Mouse (Mus musculus): ENCODE data around the gene Tamm41. TPM values are rescaled to one million over a fixed set of nuclear protein-coding genes. Genes with fewer than 3 reads are reported as not detected.

Gene Tamm41
- polyA plus RNA-seq, 2 experiments: 16.0 to 27.3 TPM

DNA sequence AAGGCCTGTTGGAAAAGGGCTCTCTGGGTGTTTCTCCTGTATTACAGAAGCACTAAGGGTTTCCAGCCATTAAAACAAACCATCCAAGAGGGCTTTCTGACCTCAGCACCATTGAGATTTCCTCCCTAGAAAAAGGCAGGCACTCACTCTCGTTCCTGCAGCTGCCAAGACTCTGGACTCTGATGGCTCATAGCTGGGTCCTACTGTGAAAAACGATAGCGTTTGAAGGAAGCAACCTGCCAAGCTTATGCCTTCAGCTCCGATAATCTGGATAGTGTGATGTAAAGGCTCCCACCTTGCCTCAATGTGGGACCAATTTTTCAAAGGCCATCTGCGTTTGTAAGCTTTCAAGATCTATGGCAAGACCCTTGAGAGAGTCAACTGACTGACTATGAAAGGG, 43.6 kb downstream of the Tamm41 start:
- DNase-seq (ENCODE audit: low read depth in 3 of 3, low spot score in 3 of 3) (no peak), ATAC-seq (ENCODE audit: insufficient read depth) (no peak)
- no peak overlapping the region for H3K27ac ChIP-seq
- H3K9me3 ChIP-seq (ENCODE audit: control insufficient read depth, low read length): no peaks in the 10 kb centered on the region
- no peak overlapping the region for H3K4me3 ChIP-seq (ENCODE audit: insufficient read depth in 1 of 2, low read depth in 2 of 2, low read length in 2 of 2)
- no peak for TF ChIP-seq CTCF (IDR thresholded peaks at IDR 0.05; ENCODE audit: low read depth)
- no peak for TF ChIP-seq EP300 (IDR thresholded peaks at IDR 0.05; ENCODE audit: low read depth)
- H3K4me2 ChIP-seq (ENCODE audit: low read depth): no peak overlapping the region
- 67% methylated on average over 5 of the region's 5 CpGs for WGBS (ENCODE audit: insufficient replicate concordance)
- H3K9ac ChIP-seq (replicated peaks): no peak overlapping the region
- H3K4me1 ChIP-seq (replicated peaks; ENCODE audit: control insufficient read depth in 2 of 2, insufficient read depth in 2 of 2, low read length in 1 of 2): no peaks in the 10 kb centered on the region
- no peaks in the 10 kb centered on the region for H3K36me3 ChIP-seq (replicated peaks; ENCODE audit: control insufficient read depth, insufficient read depth, low read depth)
- no peaks in the 10 kb centered on the region for H3K27me3 ChIP-seq (ENCODE audit: control insufficient read depth, insufficient read depth, low read length)

DNA sequence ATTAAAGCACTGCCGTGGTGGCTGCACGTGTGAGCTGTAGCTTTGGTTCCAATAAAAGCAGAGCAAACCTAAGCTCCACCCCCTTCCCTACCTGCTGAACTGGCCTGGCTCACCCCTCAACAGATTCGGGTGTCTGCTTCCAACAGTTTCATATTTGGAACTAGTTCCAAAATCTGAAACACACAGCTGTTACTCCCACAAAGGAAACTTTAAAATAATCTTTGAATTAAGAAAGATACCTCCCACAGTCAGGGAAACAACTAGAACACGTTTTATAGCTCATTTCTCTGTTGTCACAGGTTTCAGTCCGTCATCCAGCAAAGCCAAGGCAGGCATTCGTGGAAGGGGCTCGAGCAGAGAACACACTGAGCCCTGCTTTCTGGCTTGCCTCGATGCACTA, 44.0 kb downstream of the Tamm41 start:
- TF ChIP-seq CTCF (IDR thresholded peaks at IDR 0.05; ENCODE audit: low read depth) (no peak), EP300 (IDR thresholded peaks at IDR 0.05; ENCODE audit: low read depth) (no peak)
- Histone ChIP-seq H3K9ac (replicated peaks) (no peak overlapping the region), H3K27me3 (ENCODE audit: control insufficient read depth, insufficient read depth, low read length) (no peaks in the 10 kb centered on the region), H3K4me3 (ENCODE audit: insufficient read depth in 1 of 2, low read depth in 2 of 2, low read length in 2 of 2) (no peak overlapping the region), H3K9me3 (ENCODE audit: control insufficient read depth, low read length) (no peaks in the 10 kb centered on the region), H3K4me2 (ENCODE audit: low read depth) (no peak overlapping the region), H3K4me1 (replicated peaks; ENCODE audit: control insufficient read depth in 2 of 2, insufficient read depth in 2 of 2, low read length in 1 of 2) (no peaks in the 10 kb centered on the region), H3K27ac (no peak overlapping the region), H3K36me3 (replicated peaks; ENCODE audit: control insufficient read depth, insufficient read depth, low read depth) (no peaks in the 10 kb centered on the region)
- ATAC-seq (ENCODE audit: insufficient read depth): no peak
- no peak for DNase-seq (ENCODE audit: low read depth in 3 of 3, low spot score in 3 of 3)
- WGBS (ENCODE audit: insufficient replicate concordance): 55% methylated on average over 8 of the region's 8 CpGs

DNA sequence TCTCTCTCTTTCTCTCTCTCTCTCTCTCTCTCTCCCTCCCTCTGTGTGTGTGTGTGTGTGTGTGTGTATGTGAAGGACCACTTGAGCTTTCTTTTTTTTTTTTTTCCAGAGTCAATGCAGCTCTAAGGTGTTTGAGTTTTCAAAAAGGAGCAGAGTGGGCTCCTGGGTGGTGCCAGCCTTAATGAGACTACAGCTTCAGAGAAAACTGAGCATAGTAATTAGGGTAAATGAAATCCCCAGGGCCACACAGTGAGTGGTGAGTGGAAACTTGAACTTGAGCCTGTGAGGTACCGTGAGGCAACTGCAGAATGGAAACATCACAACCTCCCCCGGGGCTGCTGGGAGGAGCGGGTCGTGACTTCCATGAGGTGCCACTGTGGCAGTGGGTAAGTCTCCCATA, 45.8 kb downstream of the Tamm41 start:
- no peak for ATAC-seq (ENCODE audit: insufficient read depth)
- TF ChIP-seq EP300 (IDR thresholded peaks at IDR 0.05; ENCODE audit: low read depth) (no peak), CTCF (IDR thresholded peaks at IDR 0.05; ENCODE audit: low read depth) (no peak)

DNA sequence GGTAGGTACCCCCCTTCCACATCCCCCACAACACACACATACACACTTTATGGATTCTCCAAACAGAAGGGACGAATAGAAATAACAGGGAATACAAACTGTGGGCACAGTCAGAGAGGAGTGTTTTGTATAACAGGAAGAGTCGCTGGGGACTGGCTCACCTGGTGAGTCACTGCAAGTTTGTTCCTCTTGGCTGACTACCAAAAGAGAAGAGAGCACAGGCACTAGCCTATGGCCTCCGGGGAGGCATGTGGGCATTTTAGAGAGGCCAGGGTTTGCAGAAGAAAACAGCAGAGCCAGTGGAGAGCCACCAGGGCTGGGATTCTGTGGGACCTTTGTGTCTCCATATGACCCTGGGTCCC, 49.1 kb downstream of the Tamm41 start:
- Histone ChIP-seq H3K9me3 (ENCODE audit: control insufficient read depth, low read length) (no peaks in the 10 kb centered on the region), H3K36me3 (replicated peaks; ENCODE audit: control insufficient read depth, insufficient read depth, low read depth) (no peaks in the 10 kb centered on the region), H3K9ac (replicated peaks) (no peak overlapping the region), H3K27ac (no peak overlapping the region), H3K4me3 (ENCODE audit: insufficient read depth in 1 of 2, low read depth in 2 of 2, low read length in 2 of 2) (no peak overlapping the region), H3K4me1 (replicated peaks; ENCODE audit: control insufficient read depth in 2 of 2, insufficient read depth in 2 of 2, low read length in 1 of 2) (no peaks in the 10 kb centered on the region), H3K4me2 (ENCODE audit: low read depth) (no peak overlapping the region), H3K27me3 (ENCODE audit: control insufficient read depth, insufficient read depth, low read length) (no peaks in the 10 kb centered on the region)
- 47% methylated on average over 3 of the region's 3 CpGs for WGBS (ENCODE audit: insufficient replicate concordance)
- no peak for TF ChIP-seq EP300 (IDR thresholded peaks at IDR 0.05; ENCODE audit: low read depth)
- no peak for TF ChIP-seq CTCF (IDR thresholded peaks at IDR 0.05; ENCODE audit: low read depth)
- DNase-seq (ENCODE audit: low read depth in 3 of 3, low spot score in 3 of 3) (no peak), ATAC-seq (ENCODE audit: insufficient read depth) (no peak)

More for the DNA sequence above, 45.8 kb downstream of the Tamm41 start:
- Histone ChIP-seq H3K4me3 (ENCODE audit: insufficient read depth in 1 of 2, low read depth in 2 of 2, low read length in 2 of 2) (no peak overlapping the region), H3K27me3 (ENCODE audit: control insufficient read depth, insufficient read depth, low read length) (no peaks in the 10 kb centered on the region), H3K27ac (no peak overlapping the region), H3K9me3 (ENCODE audit: control insufficient read depth, low read length) (no peaks in the 10 kb centered on the region), H3K9ac (replicated peaks) (no peak overlapping the region), H3K4me2 (ENCODE audit: low read depth) (no peak overlapping the region), H3K36me3 (replicated peaks; ENCODE audit: control insufficient read depth, insufficient read depth, low read depth) (no peaks in the 10 kb centered on the region), H3K4me1 (replicated peaks; ENCODE audit: control insufficient read depth in 2 of 2, insufficient read depth in 2 of 2, low read length in 1 of 2) (no peaks in the 10 kb centered on the region)
- no peak for DNase-seq (ENCODE audit: low read depth in 3 of 3, low spot score in 3 of 3)
- 86% methylated on average over 4 of the region's 4 CpGs for WGBS (ENCODE audit: insufficient replicate concordance)

DNA sequence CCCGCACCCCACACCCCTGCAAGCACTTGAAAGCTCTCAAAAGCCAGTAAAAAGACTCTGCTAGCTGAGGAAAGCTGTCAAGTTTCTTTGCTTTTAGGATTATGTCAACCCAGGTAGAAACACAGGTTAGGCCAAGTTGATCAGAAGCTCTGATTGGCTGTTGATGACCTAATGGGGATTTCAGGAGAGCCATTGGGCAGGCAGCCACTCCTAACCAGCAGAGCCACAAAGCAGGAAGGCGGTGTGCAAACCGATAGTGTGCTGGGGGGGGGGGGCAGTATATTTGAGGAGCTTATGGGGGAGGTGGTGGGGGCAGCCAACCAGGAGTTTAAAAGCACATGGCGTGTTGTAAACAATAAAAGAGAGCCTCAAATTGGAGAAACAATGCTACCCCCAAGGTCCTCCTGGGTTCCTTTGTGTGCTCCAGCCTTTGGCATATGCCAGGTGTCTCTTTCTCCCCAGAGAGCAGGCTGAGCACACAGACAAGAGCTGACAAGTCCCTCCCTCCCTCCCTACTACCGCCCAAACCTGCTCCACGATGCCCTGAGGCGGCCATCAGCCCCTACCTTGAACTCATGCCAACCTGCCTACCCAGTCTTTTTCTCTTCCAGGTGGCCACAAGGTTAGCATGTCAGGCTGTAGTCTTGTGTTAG, 49.6 kb downstream of the Tamm41 start:
- no peak for DNase-seq (ENCODE audit: low read depth in 3 of 3, low spot score in 3 of 3)

More for the DNA sequence above, 49.6 kb downstream of the Tamm41 start:
- Histone ChIP-seq H3K9me3 (ENCODE audit: control insufficient read depth, low read length) (no peaks in the 10 kb centered on the region), H3K4me3 (ENCODE audit: insufficient read depth in 1 of 2, low read depth in 2 of 2, low read length in 2 of 2) (no peak overlapping the region), H3K27me3 (ENCODE audit: control insufficient read depth, insufficient read depth, low read length) (no peaks in the 10 kb centered on the region), H3K9ac (replicated peaks) (no peak overlapping the region), H3K27ac (no peak overlapping the region), H3K4me1 (replicated peaks; ENCODE audit: control insufficient read depth in 2 of 2, insufficient read depth in 2 of 2, low read length in 1 of 2) (no peaks in the 10 kb centered on the region), H3K36me3 (replicated peaks; ENCODE audit: control insufficient read depth, insufficient read depth, low read depth) (no peaks in the 10 kb centered on the region), H3K4me2 (ENCODE audit: low read depth) (no peak overlapping the region)
- no peak for ATAC-seq (ENCODE audit: insufficient read depth)
- TF ChIP-seq EP300 (IDR thresholded peaks at IDR 0.05; ENCODE audit: low read depth) (no peak), CTCF (IDR thresholded peaks at IDR 0.05; ENCODE audit: low read depth) (no peak)
- 53% methylated on average over 7 of the region's 7 CpGs for WGBS (ENCODE audit: insufficient replicate concordance)
